Mouse (Mus musculus) forebrain, embryonic 13.5 days (tissue): Measurements from ENCODE around the gene Wdr89. TPM values are rescaled to one million over a fixed set of nuclear protein-coding genes. Genes with fewer than 3 reads are reported as not detected.

Experiments used
- ATAC-seq: fragments of 200-750 bp; cut with Nextera tagmentation; 2 replicates; pipeline ENCODE4 v1.8.0; 2017
- H3K27ac ChIP-seq: fragments of 300-500 bp; sonication (generic); 2 replicates; pipeline ENCODE4 v1.5.1; 2015; ENCODE audit warnings: inconsistent platforms, mild to moderate bottlenecking, moderate library complexity
- H3K27me3 ChIP-seq: fragments of 300-500 bp; sonication (generic); 2 replicates; pipeline ENCODE4 v1.6.1; 2015; ENCODE audit warnings: mild to moderate bottlenecking, inconsistent platforms
- H3K36me3 ChIP-seq: fragments of 300-500 bp; sonication (generic); 2 replicates; pipeline ENCODE4 v1.6.1; 2015; ENCODE audit warnings: mild to moderate bottlenecking, inconsistent platforms; ENCODE audit not compliant: poor library complexity, severe bottlenecking
- H3K4me1 ChIP-seq: fragments of 300-500 bp; sonication (generic); 2 replicates; pipeline ENCODE4 v1.6.1; 2015; ENCODE audit warnings: inconsistent platforms
- H3K4me2 ChIP-seq: fragments of 300-500 bp; sonication (generic); 2 replicates; pipeline ENCODE4 v1.6.1; 2015; ENCODE audit warnings: inconsistent platforms, mild to moderate bottlenecking, moderate library complexity
- H3K4me3 ChIP-seq: fragments of 300-500 bp; sonication (generic); 2 replicates; pipeline ENCODE4 v1.5.1; 2015; ENCODE audit warnings: mild to moderate bottlenecking, inconsistent platforms
- H3K9ac ChIP-seq: fragments of 300-500 bp; sonication (generic); 2 replicates; pipeline ENCODE4 v1.6.1; 2015; ENCODE audit warnings: mild to moderate bottlenecking, inconsistent platforms
- H3K9me3 ChIP-seq: fragments of 300-500 bp; sonication (generic); replicated peaks from 2 replicates; pipeline ENCODE4 v1.6.1; 2016; ENCODE audit warnings: inconsistent platforms
- WGBS: fragments of 180-500 bp; shearing (Covaris S2); methylation state at CpG from one replicate; pipeline ENCODE4 v1.1.7; 2015; 5-methylcytosine and 5-hydroxymethylcytosine counted together
- polyA plus RNA-seq: library from polyadenylated mRNA; unstranded; fragments of >200 nt; fragmentation: Nextera tagmentation; extraction: Ambion mirVana; gene quantifications from 2 replicates; pipeline ENCODE4 v1.2.1, GENCODE M21; 2015

The Wdr89 gene
- polyA plus RNA-seq, 1 experiment from 2014 or later = 8.4 TPM

DNA sequence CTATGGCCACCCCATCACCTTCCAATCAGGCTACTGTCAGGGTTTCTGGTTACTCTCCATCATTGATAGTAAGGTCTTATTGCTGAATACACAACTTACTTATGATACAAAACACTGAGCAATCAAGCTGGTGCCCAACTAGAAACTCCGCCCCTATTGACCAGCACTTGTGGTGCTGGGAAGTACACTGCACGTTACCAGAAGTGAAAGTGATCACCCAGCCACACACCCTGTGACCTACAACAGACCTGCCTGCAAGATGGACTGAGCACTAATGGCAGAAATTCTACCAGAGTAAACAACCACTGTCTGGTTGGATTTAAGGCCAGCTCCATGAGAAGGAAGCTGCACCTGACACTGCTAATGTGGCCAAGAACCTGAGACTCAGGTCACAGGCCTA is 31.0 kb downstream of the Wdr89 start:
- H3K4me3 ChIP-seq = no peak overlapping the region
- H3K9me3 ChIP-seq = no peaks in the 10 kb centered on the region
- H3K27me3 ChIP-seq = no peaks in the 10 kb centered on the region
- no peak overlapping the region for H3K9ac ChIP-seq
- H3K4me2 ChIP-seq = no peak overlapping the region
- no peaks in the 10 kb centered on the region for H3K36me3 ChIP-seq
- no peak overlapping the region for H3K27ac ChIP-seq
- no peak for ATAC-seq
- H3K4me1 ChIP-seq = no peaks in the 10 kb centered on the region
- WGBS = 93% methylated on average over 2 of the region's 2 CpGs

DNA sequence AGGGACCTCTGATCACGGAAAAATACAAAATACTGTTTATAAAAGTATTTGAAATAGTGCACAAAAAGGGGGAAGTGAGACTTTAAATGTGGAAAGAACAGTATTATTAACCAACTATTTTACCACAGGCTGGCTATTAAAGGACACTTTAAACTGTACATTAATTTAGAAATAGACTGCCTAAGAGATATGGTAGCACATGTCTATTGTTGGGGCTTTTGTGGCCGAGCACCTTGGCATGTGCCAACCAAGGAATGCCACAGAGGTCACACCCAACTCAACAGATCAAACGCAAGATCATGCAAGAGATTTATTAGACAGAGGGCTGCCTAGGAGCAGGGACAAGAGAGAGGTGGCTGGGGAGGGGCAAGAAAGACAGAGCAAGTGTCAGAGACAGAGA is 32.2 kb downstream of the Wdr89 start:
- Histone ChIP-seq H3K36me3 (peaks cover 10% of the 10 kb centered on the region), H3K27ac (no peak overlapping the region), H3K4me1 (no peaks in the 10 kb centered on the region), H3K9me3 (no peaks in the 10 kb centered on the region), H3K4me3 (no peak overlapping the region), H3K9ac (no peak overlapping the region), H3K27me3 (no peaks in the 10 kb centered on the region), H3K4me2 (no peak overlapping the region)
- no peak for ATAC-seq
- WGBS = 89% methylated on average over 3 of the region's 3 CpGs

DNA sequence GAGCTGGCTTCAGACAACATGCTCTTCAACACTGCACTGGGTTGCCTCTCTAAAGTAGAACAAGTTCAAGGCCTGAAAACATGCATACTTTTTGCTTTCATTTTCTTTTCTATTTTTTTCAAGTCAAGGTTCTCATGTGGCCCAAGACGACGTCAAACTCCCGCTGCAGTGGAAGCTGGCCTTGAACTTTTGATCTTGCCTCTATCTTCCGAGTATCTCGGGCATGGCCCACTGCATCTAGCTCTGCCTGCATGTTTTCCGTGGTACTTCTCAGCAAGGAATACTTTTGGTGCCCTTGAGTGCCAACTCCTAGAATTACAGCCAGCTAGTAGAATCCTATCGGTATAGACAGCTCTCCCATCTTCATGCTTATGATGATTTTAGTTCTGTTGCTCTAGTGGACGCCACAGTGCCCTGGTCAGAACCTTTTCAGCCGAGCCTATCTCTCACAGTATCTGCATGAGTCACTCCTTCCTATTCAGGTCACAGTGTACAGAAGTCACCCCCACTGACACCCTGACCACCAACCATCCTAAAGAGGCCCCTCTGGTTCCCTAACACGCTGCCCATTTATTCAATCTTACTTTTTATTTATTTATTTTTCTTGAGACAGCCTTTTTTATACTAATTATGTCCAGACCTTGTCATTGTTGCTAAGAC is 33.4 kb downstream of the Wdr89 start:
- Histone ChIP-seq H3K4me2 (no peak overlapping the region), H3K36me3 (peaks cover 11% of the 10 kb centered on the region), H3K9ac (no peak overlapping the region), H3K9me3 (no peaks in the 10 kb centered on the region), H3K27ac (no peak overlapping the region), H3K4me1 (no peaks in the 10 kb centered on the region), H3K4me3 (no peak overlapping the region), H3K27me3 (no peaks in the 10 kb centered on the region)
- 93% methylated on average over 10 of the region's 10 CpGs for WGBS
- no peak for ATAC-seq

DNA sequence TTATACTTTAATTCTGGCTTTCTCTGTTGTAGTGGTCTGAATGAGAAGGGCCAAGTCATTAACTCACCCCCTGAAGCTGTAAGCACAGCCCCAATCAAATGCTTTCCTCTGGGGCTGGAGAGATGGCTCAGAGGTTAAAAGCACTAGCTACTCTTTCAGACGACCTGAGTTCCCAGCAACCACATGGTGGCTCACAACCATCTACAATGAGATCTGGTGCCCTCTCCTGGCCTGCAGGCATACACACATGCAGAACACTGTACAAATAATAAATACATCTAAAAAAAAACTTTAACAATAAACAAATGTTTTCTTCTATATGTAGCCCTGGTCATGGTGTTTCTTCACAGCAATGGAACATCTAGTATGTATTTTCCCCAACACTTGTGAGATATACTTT is 39.7 kb downstream of the Wdr89 start:
- H3K4me3 ChIP-seq = no peak overlapping the region
- H3K27me3 ChIP-seq = no peaks in the 10 kb centered on the region
- ATAC-seq = no peak
- H3K9me3 ChIP-seq = no peaks in the 10 kb centered on the region
- H3K4me2 ChIP-seq = no peak overlapping the region
- H3K4me1 ChIP-seq = no peaks in the 10 kb centered on the region
- H3K9ac ChIP-seq = no peak overlapping the region
- WGBS = 38% methylated on average over 1 of the region's 1 CpGs
- H3K27ac ChIP-seq = no peak overlapping the region
- H3K36me3 ChIP-seq = peaks cover 11% of the 10 kb centered on the region

DNA sequence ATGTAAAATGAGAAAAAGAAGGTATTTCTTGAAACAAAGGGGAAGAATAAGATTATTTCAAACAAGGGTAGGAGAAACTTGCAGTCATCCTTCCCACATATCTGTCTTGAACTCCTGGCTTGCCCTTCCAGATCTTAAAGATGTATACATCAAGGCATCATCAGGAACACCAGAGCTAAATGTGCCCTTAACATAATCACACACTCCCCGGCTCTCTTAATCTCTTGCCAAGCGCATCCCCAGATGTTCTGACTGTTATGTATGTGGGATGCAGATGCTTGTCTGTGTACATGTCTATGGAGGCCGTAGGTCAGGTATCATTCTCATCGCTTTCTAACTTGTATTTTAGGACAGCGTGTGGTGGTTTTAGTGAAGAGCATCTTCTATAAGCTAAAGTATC is 46.0 kb downstream of the Wdr89 start:
- WGBS = 95% methylated on average over 5 of the region's 5 CpGs
- Histone ChIP-seq H3K4me2 (no peak overlapping the region), H3K4me3 (no peak overlapping the region), H3K9me3 (no peaks in the 10 kb centered on the region; the same call in 1 of the 2 replicates), H3K36me3 (no peaks in the 10 kb centered on the region), H3K27me3 (no peaks in the 10 kb centered on the region), H3K9ac (no peak overlapping the region), H3K27ac (no peak overlapping the region), H3K4me1 (no peaks in the 10 kb centered on the region)
- ATAC-seq = no peak

DNA sequence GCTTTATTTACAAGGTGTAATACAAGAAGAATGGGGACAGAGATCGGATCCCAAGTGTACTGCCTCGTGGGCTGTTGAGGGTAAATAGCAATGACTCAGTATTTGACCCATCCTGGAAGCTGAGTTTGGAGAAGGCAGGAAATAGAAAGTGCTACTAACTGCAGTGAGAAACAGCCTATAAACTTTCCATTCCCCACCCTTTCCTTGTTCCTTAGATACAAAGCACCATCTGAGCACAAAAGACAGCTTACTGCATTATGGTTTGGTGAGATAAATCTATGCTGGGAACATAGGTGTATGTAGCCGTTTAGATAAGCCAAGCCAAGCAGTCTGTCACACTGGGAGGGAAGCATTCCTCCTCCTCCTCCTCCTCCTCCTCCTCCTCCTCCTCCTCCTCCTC is 46.5 kb downstream of the Wdr89 start:
- Histone ChIP-seq H3K4me3 (no peak overlapping the region), H3K4me2 (no peak overlapping the region), H3K9me3 (no peaks in the 10 kb centered on the region; the same call in 1 of the 2 replicates), H3K27ac (no peak overlapping the region), H3K9ac (no peak overlapping the region), H3K4me1 (no peaks in the 10 kb centered on the region), H3K36me3 (no peaks in the 10 kb centered on the region), H3K27me3 (no peaks in the 10 kb centered on the region)
- 84% methylated on average over 3 of the region's 3 CpGs for WGBS
- no peak for ATAC-seq

DNA sequence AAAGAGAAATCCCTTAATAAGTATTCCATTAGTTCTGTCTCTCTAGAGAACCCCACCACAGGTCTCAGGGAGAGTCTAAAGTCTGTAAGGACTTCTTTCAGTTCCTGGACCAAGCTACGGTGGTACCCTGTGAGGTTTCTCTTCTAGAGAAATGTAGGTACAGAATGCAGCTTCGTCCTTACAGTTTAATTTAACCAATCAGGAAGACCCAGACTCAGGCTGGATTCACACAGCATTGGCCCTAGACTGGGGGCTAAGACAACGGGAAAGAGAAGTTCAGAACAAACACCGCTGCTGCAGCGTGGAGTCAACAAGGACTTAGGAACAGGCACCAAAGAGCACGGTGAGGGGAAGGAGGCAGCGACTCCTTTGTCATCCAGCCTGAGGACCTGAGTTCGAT is 52.5 kb downstream of the Wdr89 start:
- no peak overlapping the region for H3K27ac ChIP-seq
- no peak overlapping the region for H3K4me2 ChIP-seq
- ATAC-seq = no peak
- H3K36me3 ChIP-seq = no peaks in the 10 kb centered on the region
- no peak overlapping the region for H3K4me3 ChIP-seq
- H3K9ac ChIP-seq = no peak overlapping the region
- no peaks in the 10 kb centered on the region; the same call in 1 of the 2 replicates for H3K9me3 ChIP-seq
- 63% methylated on average over 8 of the region's 8 CpGs for WGBS
- 0 out of 2 replicates have a peak, but pooled peaks cover 3% of the 10 kb centered on the region for H3K27me3 ChIP-seq
- no peaks in the 10 kb centered on the region for H3K4me1 ChIP-seq

DNA sequence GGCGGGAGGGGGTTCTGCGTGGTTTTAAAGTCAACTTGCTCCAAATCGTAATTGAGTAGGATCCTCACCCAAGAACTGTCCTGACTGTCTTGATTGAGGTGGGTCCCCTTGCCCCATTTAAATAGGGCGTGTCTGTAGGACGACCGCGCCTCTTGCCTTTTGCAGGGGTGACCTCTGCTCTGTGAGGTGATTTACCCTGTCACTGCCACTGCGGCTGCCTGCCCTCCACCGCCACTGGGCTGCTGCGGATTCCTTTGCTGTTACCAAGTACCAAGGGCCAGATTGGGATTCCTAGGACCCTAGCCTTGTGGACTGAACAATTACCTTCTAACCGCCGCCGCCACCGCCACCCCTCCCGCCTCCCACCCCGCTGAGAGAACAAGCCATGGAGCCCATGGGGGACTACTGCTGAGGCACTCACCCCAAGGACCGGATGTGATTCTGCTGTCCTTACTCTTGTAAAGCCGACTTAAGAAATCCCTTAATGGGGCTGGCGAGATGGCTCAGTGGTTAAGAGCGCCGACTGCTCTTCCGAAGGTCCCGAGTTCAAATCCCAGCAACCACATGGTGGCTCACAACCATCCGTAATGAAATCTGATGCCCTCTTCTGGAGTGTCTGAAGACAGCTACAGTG is 53.1 kb downstream of the Wdr89 start:
- H3K4me3 ChIP-seq = no peak overlapping the region
- 10% methylated on average over 24 of the region's 24 CpGs for WGBS
- peak overlapping the region; percentile 33; the same call in 1 of the 2 replicates for H3K4me2 ChIP-seq
- no peak overlapping the region for H3K9ac ChIP-seq
- no peaks in the 10 kb centered on the region for H3K36me3 ChIP-seq
- H3K9me3 ChIP-seq = no peaks in the 10 kb centered on the region
- no peak overlapping the region for H3K27ac ChIP-seq
- no peak for ATAC-seq
- no peaks in the 10 kb centered on the region for H3K4me1 ChIP-seq
- H3K27me3 ChIP-seq = 0 out of 2 replicates have a peak, but pooled peaks cover 3% of the 10 kb centered on the region

DNA sequence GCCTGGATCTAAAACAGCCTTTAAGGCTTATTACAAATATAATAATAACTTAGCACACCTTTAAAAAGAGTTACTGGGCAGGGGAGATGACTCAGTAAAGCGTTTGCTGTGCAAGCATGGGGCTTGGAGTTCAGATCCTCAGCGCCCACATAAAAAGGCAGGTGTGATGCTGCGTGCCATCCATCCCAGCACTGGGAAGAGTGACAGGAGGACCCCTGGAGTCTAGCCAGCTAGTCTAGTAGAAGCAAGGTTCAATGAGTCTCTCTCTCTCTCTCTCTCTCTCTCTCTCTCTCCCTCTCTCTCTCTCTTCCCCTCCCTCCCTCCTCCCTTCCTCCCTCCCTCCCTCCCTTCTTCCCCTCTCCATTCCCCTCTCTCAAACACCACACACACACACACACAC is 53.8 kb downstream of the Wdr89 start:
- no peaks in the 10 kb centered on the region for H3K9me3 ChIP-seq
- no peaks in the 10 kb centered on the region for H3K4me1 ChIP-seq
- no peak overlapping the region for H3K9ac ChIP-seq
- WGBS = 45% methylated on average over 3 of the region's 3 CpGs
- no peak overlapping the region for H3K4me2 ChIP-seq
- H3K27me3 ChIP-seq = 0 out of 2 replicates have a peak, but pooled peaks cover 3% of the 10 kb centered on the region
- H3K27ac ChIP-seq = no peak overlapping the region
- ATAC-seq = no peak
- H3K4me3 ChIP-seq = no peak overlapping the region
- H3K36me3 ChIP-seq = no peaks in the 10 kb centered on the region

DNA sequence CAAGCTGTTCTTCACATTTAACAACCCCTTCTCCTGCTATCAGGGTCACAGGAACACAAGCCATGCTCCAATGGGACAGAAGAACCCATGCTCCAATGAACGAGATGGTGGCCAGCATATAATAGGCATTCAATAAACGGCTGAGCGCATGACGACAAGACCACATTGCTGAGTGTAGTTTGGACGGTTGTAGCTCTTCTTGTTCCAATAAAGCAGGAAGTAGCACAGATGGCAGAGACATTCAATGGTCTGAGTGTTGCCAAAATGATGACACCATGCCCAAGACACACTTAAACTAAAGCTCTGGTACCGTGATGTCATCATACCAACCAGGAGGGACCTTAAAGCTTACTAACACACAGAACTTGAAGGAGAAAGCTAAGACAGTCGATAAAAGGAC is 56.6 kb downstream of the Wdr89 start:
- no peaks in the 10 kb centered on the region for H3K9me3 ChIP-seq
- H3K9ac ChIP-seq = no peak overlapping the region
- H3K4me2 ChIP-seq = no peak overlapping the region
- no peak overlapping the region for H3K27ac ChIP-seq
- 82% methylated on average over 7 of the region's 7 CpGs for WGBS
- peak; percentile 24; the same call in 1 of the 2 replicates for ATAC-seq
- no peak overlapping the region for H3K4me3 ChIP-seq
- H3K27me3 ChIP-seq = 0 out of 2 replicates have a peak, but pooled peaks cover 3% of the 10 kb centered on the region
- no peaks in the 10 kb centered on the region for H3K4me1 ChIP-seq
- H3K36me3 ChIP-seq = no peaks in the 10 kb centered on the region

DNA sequence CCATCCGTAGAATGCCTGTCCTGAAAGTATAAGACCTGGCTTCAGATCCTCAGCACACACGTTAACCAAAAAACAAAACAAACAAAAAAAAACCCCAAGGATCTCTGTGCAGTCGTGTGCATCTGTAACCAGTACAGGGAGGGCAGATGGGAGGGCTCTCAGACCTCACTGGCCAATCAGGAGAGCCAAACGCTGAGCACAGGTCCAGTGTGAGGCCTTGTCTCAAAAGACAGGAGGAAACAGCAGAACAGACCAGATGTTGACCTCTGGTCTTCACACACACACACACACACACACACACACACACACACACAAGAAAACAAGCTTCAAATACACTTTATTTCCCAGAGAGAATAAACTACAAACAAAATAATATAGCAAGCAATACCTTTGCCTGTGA is 69.8 kb downstream of the Wdr89 start:
- H3K27me3 ChIP-seq = no peaks in the 10 kb centered on the region
- peaks cover 2% of the 10 kb centered on the region for H3K4me1 ChIP-seq
- H3K36me3 ChIP-seq = no peaks in the 10 kb centered on the region
- H3K9me3 ChIP-seq = no peaks in the 10 kb centered on the region
- no peak overlapping the region for H3K27ac ChIP-seq
- ATAC-seq = no peak
- H3K4me3 ChIP-seq = no peak overlapping the region
- WGBS = 20% methylated on average over 4 of the region's 4 CpGs
- H3K9ac ChIP-seq = no peak overlapping the region
- no peak overlapping the region for H3K4me2 ChIP-seq

DNA sequence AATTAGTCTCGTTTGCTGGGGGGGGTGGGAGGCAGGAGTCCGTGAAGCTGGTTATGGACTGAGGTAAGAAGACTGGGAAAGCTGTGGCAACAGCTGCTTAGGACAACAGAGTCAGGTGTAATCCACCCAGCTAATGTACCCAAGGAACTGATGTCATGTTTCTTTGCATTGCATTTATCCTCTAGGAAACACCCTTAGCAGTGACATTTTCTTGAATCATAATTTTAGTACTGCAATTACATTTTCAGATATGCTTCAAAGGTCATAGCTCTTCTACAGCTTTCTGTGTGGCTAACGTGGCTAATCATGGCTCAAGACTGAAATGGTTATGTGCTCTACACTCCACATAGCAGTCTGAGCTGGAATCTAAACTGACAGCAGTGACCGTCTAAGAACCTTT is 70.3 kb downstream of the Wdr89 start:
- Histone ChIP-seq H3K27ac (no peak overlapping the region), H3K4me2 (no peak overlapping the region), H3K9ac (no peak overlapping the region), H3K27me3 (no peaks in the 10 kb centered on the region), H3K4me3 (no peak overlapping the region), H3K4me1 (peaks cover 7% of the 10 kb centered on the region), H3K9me3 (no peaks in the 10 kb centered on the region), H3K36me3 (no peaks in the 10 kb centered on the region)
- 60% methylated on average over 4 of the region's 4 CpGs for WGBS
- ATAC-seq = no peak

DNA sequence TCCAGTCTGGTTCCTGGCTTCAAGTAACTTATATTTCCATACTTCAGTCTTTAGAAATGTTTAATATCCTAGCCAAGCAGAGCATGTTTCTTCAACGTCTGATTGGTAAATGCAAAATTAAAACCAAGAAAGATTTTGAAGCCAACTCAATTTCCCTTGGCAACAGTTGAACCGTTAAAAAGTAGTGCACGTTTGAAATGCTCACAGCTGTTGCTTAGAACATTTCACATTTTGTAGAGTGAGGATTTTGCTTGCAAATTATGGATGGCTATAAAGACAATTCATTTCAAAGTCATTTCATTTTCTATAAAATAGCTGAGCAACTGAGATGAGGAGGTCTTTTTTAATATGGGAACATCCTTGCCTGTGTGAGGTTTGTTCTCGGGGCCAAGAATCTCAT is 71.6 kb downstream of the Wdr89 start:
- Histone ChIP-seq H3K4me1 (peaks cover 19% of the 10 kb centered on the region), H3K36me3 (peaks cover 7% of the 10 kb centered on the region), H3K4me3 (no peak overlapping the region), H3K9ac (no peak overlapping the region), H3K27me3 (no peaks in the 10 kb centered on the region), H3K4me2 (no peak overlapping the region), H3K27ac (no peak overlapping the region), H3K9me3 (no peaks in the 10 kb centered on the region)
- ATAC-seq = no peak
- 89% methylated on average over 4 of the region's 4 CpGs for WGBS
